Mouse (Mus musculus) olfactory bulb, adult 2 months (tissue): ENCODE results near the gene Klf5. TPM values are rescaled to one million over a fixed set of nuclear protein-coding genes. Genes with fewer than 3 reads are reported as not detected.

Experiments
- H3K27ac ChIP-seq: fragments of 200-500 bp; 2 replicates; pipeline ENCODE4 v1.5.1; 2012; ENCODE audit warnings: low read depth, low read length; ENCODE audit not compliant: insufficient read depth
- H3K4me1 ChIP-seq: fragments of 200-500 bp; 2 replicates; pipeline ENCODE4 v1.6.1; 2012; ENCODE audit warnings: low read length; ENCODE audit not compliant: control insufficient read depth, insufficient read depth
- H3K4me3 ChIP-seq: fragments of 200-500 bp; 2 replicates; pipeline ENCODE4 v1.5.1; 2012; ENCODE audit warnings: mild to moderate bottlenecking, low read depth, low read length, moderate library complexity; ENCODE audit not compliant: insufficient read depth
- CTCF ChIP-seq: fragments of 200-500 bp; IDR thresholded peaks from 2 replicates; pipeline ENCODE4 v1.5.1; 2012; ENCODE audit warnings: low read depth, mild to moderate bottlenecking, low read length, moderate library complexity; ENCODE audit not compliant: insufficient read depth
- POLR2A ChIP-seq: fragments of 200-500 bp; IDR thresholded peaks from 2 replicates; pipeline ENCODE4 v1.6.1; 2012; ENCODE audit warnings: mild to moderate bottlenecking, low read depth, low read length, moderate library complexity; ENCODE audit not compliant: insufficient read depth
- WGBS: fragments of 180-500 bp; shearing (Covaris S2); methylation state at CpG from one replicate; pipeline ENCODE4 v1.1.7; 2018; 5-methylcytosine and 5-hydroxymethylcytosine counted together
- polyA plus RNA-seq: library from polyadenylated mRNA; stranded (reverse); fragments of >200 nt; gene quantifications from 2 replicates; pipeline ENCODE4 v1.2.4, GENCODE M21; 2012; ENCODE audit warnings: low replicate concordance; ENCODE audit not compliant: missing spikeins, insufficient read depth, insufficient read length

Gene Klf5
- polyA plus RNA-seq, 1 experiment = not detected

DNA sequence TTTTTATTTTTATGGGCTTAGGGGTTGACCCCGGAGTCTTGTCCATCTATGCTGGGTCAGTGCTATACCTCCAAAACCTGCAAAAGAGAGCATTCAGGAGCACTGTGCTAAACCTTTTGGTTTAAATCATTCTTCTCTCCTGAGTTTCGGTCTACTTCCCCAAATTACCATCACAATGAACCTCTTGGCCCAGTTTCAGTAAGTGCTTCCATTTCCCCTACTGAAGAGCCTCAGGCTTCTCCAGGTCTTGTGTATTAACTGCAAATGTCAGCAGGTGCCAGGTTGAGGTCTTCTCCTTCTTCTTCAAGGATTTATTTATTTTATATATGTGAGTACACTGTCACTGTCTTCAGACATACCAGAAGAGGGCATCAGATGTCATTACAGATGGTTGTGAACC is 55.6 kb downstream of the Klf5 start:
- TF ChIP-seq POLR2A = no peak
- no peak for TF ChIP-seq CTCF
- no peaks in the 10 kb centered on the region for H3K4me1 ChIP-seq
- H3K4me3 ChIP-seq = no peak overlapping the region
- 69% methylated on average over 2 of the region's 2 CpGs for WGBS
- no peak overlapping the region for H3K27ac ChIP-seq

DNA sequence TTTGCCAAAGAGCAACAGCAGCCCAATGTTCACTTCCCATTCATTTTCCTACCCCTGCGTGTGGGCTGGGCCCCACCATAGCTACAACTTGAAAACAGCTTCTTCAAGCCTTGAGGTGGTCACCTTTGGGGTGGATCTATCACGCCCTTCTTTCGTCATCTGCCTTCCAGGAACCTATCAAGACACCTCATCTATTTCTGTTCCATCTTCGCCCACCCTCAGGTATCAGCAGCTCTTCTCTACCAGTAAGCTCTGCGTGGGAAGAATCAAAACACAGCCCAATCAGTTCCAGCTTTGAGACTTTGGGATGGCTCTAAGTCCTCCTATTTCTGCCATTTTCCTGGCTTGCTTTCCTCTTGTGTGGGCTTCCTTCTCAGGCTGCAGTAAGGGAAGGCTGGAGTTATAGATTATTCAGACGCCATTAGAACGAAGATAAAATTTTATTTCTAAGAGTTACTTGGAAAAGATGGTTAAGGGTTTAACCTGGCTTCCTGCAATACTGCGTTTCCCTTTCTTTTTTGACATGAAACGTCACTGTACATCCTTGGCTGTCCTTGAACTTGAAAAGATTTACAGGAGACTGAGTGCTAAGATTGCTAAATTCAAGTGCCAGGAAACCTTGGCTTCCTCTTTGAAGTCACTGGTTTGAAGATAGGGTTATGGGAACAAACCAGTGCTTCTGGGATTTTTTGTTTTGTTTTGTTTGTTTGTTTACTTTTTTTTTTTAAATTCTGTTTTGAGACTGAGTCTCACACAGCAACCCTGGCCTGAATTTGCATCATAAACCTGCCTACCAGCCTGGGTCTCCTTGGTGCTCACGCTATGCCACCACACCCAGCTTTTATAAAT is 56.5 kb downstream of the Klf5 start:
- no peaks in the 10 kb centered on the region for H3K4me1 ChIP-seq
- TF ChIP-seq CTCF (no peak), POLR2A (no peak)
- H3K27ac ChIP-seq = no peak overlapping the region
- WGBS = 94% methylated on average over 10 of the region's 10 CpGs
- H3K4me3 ChIP-seq = no peak overlapping the region

- H3K4me3 ChIP-seq = no peak overlapping the region
- H3K4me1 ChIP-seq = no peaks in the 10 kb centered on the region
- H3K27ac ChIP-seq = no peak overlapping the region
- WGBS = 87% methylated on average over 1 of the region's 1 CpGs
- TF ChIP-seq CTCF = no peak
- no peak for TF ChIP-seq POLR2A
These were observed 57.0 kb downstream of the Klf5 start for GRCm38 (mm10) chr14:99355610-99355870.

DNA sequence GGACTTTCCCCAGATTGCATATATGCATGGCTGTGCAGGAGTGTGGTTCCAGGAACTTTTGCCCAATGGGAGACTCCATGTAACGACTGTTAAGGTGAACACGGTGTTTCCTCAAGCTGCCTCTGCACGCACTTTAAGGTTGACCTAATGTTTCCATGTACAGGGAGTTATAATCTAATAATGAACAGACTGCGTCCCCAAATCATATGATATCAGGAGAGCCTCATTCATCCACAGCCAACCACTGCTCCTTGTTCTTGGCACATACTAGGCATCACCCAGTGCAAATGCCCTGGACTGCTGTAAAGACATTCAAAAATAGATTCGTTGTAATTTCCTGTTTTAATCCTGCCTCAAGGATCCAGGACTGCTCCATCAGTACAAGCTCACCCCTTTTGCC is 64.5 kb downstream of the Klf5 start:
- Histone ChIP-seq H3K4me1 (peaks cover 4% of the 10 kb centered on the region; the same call in 1 of the 2 replicates), H3K4me3 (no peak overlapping the region), H3K27ac (no peak overlapping the region)
- WGBS = 92% methylated on average over 5 of the region's 5 CpGs
- TF ChIP-seq POLR2A = no peak
- TF ChIP-seq CTCF = no peak

GRCm38 (mm10) chr14:99364007-99364784 is 65.7 kb downstream of the Klf5 start:
- TF ChIP-seq CTCF = no peak
- TF ChIP-seq POLR2A = no peak
- Histone ChIP-seq H3K4me1 (peaks cover 4% of the 10 kb centered on the region; the same call in 1 of the 2 replicates), H3K4me3 (no peak overlapping the region), H3K27ac (no peak overlapping the region)
- 84% methylated on average over 12 of the region's 12 CpGs for WGBS

Other genes starting within 250 kb of the Klf5 start
- not detected in 2 replicates for gene Pibf1, start 199.3 kb upstream of the Klf5 start, polyA plus RNA-seq
- gene Dis3, start 198.9 kb upstream of the Klf5 start, polyA plus RNA-seq = not detected in 2 replicates